Mouse (Mus musculus) embryonic fibroblast, embryonic 13.5 days (primary cell): ENCODE data around the gene Shd.

Source experiments
- CTCF ChIP-seq: IDR thresholded peaks from 2 replicates; pipeline ENCODE4 v1.5.1; 2011; ENCODE audit warnings: mild to moderate bottlenecking, control low read depth, low read length, moderate library complexity, borderline replicate concordance; ENCODE audit not compliant: insufficient read depth
- POLR2A ChIP-seq: IDR thresholded peaks from 2 replicates; pipeline ENCODE4 v1.6.1; 2011; ENCODE audit warnings: low read depth, mild to moderate bottlenecking, control low read depth, low read length, moderate library complexity

DNA sequence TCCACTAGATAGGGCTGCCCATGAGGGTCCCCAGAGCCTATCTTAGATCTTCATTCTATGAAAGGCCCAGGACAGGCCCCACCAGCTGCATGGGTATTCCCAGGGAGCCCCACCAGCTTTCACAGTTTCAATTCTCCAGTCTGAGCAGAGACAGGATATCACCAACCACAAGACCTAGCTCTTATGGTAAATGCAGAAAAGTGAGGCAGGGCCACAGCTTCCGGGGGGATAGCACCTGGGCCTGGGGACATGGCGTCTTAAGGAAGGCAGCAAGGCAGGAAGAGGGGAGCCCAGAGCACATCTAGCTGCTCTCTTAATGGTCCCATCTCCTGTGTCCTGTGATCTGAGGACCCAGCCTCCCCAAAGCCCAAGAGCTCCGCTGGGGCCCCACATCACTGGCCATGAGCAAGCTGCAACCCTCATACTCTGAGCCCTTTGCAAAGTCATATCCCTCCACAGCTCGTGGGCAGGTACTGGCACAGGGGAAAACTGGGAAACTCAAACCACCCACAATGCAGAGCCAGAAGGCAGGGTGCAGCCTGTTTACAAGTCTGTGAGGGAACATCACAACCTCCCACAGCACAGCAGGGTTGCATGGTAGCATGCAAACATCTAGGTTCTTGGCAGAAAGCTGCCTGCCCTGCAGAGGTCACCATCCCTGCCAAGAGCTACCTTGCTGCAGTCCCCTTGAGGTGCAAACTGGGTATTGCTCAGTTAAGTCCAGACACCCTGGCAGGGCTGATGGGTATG is 51.1 kb downstream of the Shd start:
- TF ChIP-seq CTCF (no peak), POLR2A (no peak)
